9 mouse cellular contexts compared by ENCODE assay signal in the genomic region with DNA sequence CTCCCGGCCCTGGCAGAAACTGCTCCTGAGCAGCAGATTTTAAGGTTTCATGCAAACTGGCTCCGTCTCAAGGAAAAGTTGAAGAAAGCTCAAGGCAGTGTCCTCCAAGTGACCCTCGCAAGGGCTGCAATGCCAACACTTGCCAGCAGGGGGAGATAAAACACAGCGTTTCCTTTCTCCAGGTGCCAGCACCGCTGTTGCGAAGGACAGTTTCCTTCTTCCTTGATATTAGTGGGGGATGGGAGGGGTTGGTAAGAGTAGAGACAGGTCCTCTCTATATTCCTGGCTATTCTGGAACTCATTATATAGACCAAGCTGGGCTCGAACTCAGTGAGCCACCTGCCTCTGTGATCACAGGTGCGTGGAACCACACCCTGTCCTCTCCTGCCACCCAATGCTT. TPM values are rescaled to one million over a fixed set of nuclear protein-coding genes. Genes with fewer than 3 reads are reported as not detected.
A peak's percentile ranks its signal among the peaks of the same experiment; 100 is the strongest.
DNase-seq lines count a peak whose midpoint lies in the region; ATAC-seq and TF ChIP-seq lines count a peak whose summit lies in the region.
"Had no signal": no experiment of that assay in that cellular context is flagged by ENCODE, and none has a peak within 500 bp of the region (broad histone marks: within the 10 kb centered on the region; RNA-seq: fewer than 3 reads in every experiment).

No protein-coding gene starts in this region.

- intact Hi-C loops in left cerebral cortex, postnatal 10 days (cut with DNase I), result loop anchor here (10.0 kb wide), 1 partner anchor 413 kb away; no protein-coding TSS in a partner anchor

- no peaks in the 10 kb centered on the region; the same call in 1 of the 2 replicates for H3K4me1 ChIP-seq in heart, embryonic 11.5 days (ENCODE audit: control insufficient read depth, insufficient read depth, low read length)
- H3K4me1 ChIP-seq in forebrain, embryonic 12.5 days, result no peaks in the 10 kb centered on the region
- no peaks in the 10 kb centered on the region for H3K4me1 ChIP-seq in hindbrain, embryonic 14.5 days (replicated peaks; ENCODE audit: control insufficient read depth, insufficient read depth, low read length)
- H3K4me1 ChIP-seq in midbrain, postnatal 0 days (ENCODE audit: insufficient read depth, low read length), result no peaks in the 10 kb centered on the region

- no peak overlapping the region for H3K9ac ChIP-seq in heart, embryonic 11.5 days (ENCODE audit: low read depth, low read length)
- H3K9ac ChIP-seq in forebrain, embryonic 12.5 days, result no peak overlapping the region
- no peak overlapping the region for H3K9ac ChIP-seq in hindbrain, embryonic 14.5 days
- H3K9ac ChIP-seq in midbrain, postnatal 0 days (replicated peaks; ENCODE audit: low read length, poor library complexity, severe bottlenecking), result no peak overlapping the region

- H3K9me3 ChIP-seq in heart, embryonic 11.5 days (replicated peaks; ENCODE audit: control insufficient read depth, low read length), result no peaks in the 10 kb centered on the region
- no peaks in the 10 kb centered on the region for H3K9me3 ChIP-seq in forebrain, embryonic 12.5 days
- no peaks in the 10 kb centered on the region for H3K9me3 ChIP-seq in hindbrain, embryonic 14.5 days (ENCODE audit: control insufficient read depth, low read length)
- H3K9me3 ChIP-seq in midbrain, postnatal 0 days (ENCODE audit: low read length), result no peaks in the 10 kb centered on the region

- no peak overlapping the region for H3K4me3 ChIP-seq in heart, embryonic 11.5 days (ENCODE audit: low read depth, low read length)
- H3K4me3 ChIP-seq in forebrain, embryonic 12.5 days (replicated peaks), result no peak overlapping the region
- no peak overlapping the region for H3K4me3 ChIP-seq in hindbrain, embryonic 14.5 days (replicated peaks; ENCODE audit: low read length)
- no peak overlapping the region for H3K4me3 ChIP-seq in midbrain, postnatal 0 days (ENCODE audit: low read depth, low read length)

- WGBS in heart, embryonic 11.5 days (ENCODE audit: insufficient replicate concordance), result 20% methylated on average over 8 of the region's 8 CpGs
- 25% methylated on average over 8 of the region's 8 CpGs for WGBS in forebrain, embryonic 12.5 days
- WGBS in hindbrain, embryonic 14.5 days, result 19% methylated on average over 8 of the region's 8 CpGs
- WGBS in midbrain, postnatal 0 days, result 23% methylated on average over 8 of the region's 8 CpGs

- H3K4me2 ChIP-seq in heart, embryonic 11.5 days, result no peak overlapping the region
- H3K4me2 ChIP-seq in forebrain, embryonic 12.5 days, result no peak overlapping the region
- H3K4me2 ChIP-seq in hindbrain, embryonic 14.5 days (replicated peaks), result no peak overlapping the region
- H3K4me2 ChIP-seq in midbrain, postnatal 0 days (ENCODE audit: low read depth, low read length, poor library complexity, severe bottlenecking), result no peak overlapping the region

- no peak for ATAC-seq in heart, embryonic 11.5 days (replicated peaks; ENCODE audit: insufficient number of reproducible peaks, low FRiP score, low TSS enrichment)
- peak; percentile 9; the same call in 1 of the 2 replicates for ATAC-seq in forebrain, embryonic 12.5 days (ENCODE audit: low FRiP score)
- ATAC-seq in hindbrain, embryonic 14.5 days (ENCODE audit: low FRiP score), result no peak
- no peak for ATAC-seq in midbrain, postnatal 0 days (ENCODE audit: low FRiP score)

- DNase-seq in heart, adult 18-20 months, result peak; percentile 69 to 93
- DNase-seq in c-Kit-positive CD71-negative TER-119-negative erythroid progenitor cells, embryonic 14.5 days (ENCODE audit: low read depth), result peak; percentile 77
- peak; percentile 87 for DNase-seq in hindbrain, embryonic 14.5 days (ENCODE audit: low spot score)
- DNase-seq in left cerebral cortex, postnatal 10 days (ENCODE audit: extremely low spot score in 1 of 2, low spot score in 2 of 2), result peak; percentile 60 to 79
- peak; percentile 80 for DNase-seq in midbrain, postnatal 0 days (ENCODE audit: low spot score)
- peak; percentile 80 for DNase-seq in splenic B cell, adult 2 months (ENCODE audit: low read depth, low spot score)

- peaks cover 26% of the 10 kb centered on the region for H3K27me3 ChIP-seq in heart, embryonic 11.5 days (ENCODE audit: control insufficient read depth, insufficient read depth, low read length)
- H3K27me3 ChIP-seq in forebrain, embryonic 12.5 days, result peaks cover 25% of the 10 kb centered on the region
- H3K27me3 ChIP-seq in hindbrain, embryonic 14.5 days (ENCODE audit: control insufficient read depth, insufficient read depth, low read length), result peaks cover 12% of the 10 kb centered on the region
- no peaks in the 10 kb centered on the region for H3K27me3 ChIP-seq in midbrain, postnatal 0 days (ENCODE audit: insufficient read depth, low read length)
- H3K27me3 ChIP-seq in splenic B cell, adult 2 months (ENCODE audit: control insufficient read depth, insufficient read depth, low read length, poor library complexity, severe bottlenecking), result no peaks in the 10 kb centered on the region

- no peaks in the 10 kb centered on the region for H3K36me3 ChIP-seq in heart, embryonic 11.5 days (ENCODE audit: control insufficient read depth, insufficient read depth, low read length)
- H3K36me3 ChIP-seq in forebrain, embryonic 12.5 days (replicated peaks), result peaks cover 22% of the 10 kb centered on the region
- H3K36me3 ChIP-seq in hindbrain, embryonic 14.5 days (replicated peaks; ENCODE audit: control insufficient read depth, insufficient read depth), result peaks cover 24% of the 10 kb centered on the region
- H3K36me3 ChIP-seq in midbrain, postnatal 0 days (ENCODE audit: insufficient read depth, low read length), result peaks cover 16% of the 10 kb centered on the region
- no peaks in the 10 kb centered on the region for H3K36me3 ChIP-seq in splenic B cell, adult 2 months (ENCODE audit: control insufficient read depth, insufficient read depth, low read length, poor library complexity, severe bottlenecking)

- peak; percentile 99 for TF ChIP-seq CTCF in midbrain, postnatal 0 days (IDR thresholded peaks at IDR 0.05)

- H3K27ac ChIP-seq in heart, embryonic 11.5 days (ENCODE audit: low read depth, low read length), result no peak overlapping the region
- H3K27ac ChIP-seq in forebrain, embryonic 12.5 days, result no peak overlapping the region
- no peak overlapping the region for H3K27ac ChIP-seq in hindbrain, embryonic 14.5 days
- no peak overlapping the region for H3K27ac ChIP-seq in midbrain, postnatal 0 days (ENCODE audit: low read depth, low read length)
- H3K27ac ChIP-seq: macrophage had no signal

RNA-seq across cellular contexts. Expression of a gene that starts 6.3 kb away (rescaled TPM):
- total RNA-seq in heart, adult 18-20 months (2021), result 1 to 10 TPM; 2.1 to 2.3 TPM
- polyA plus RNA-seq in heart, embryonic 11.5 days (2014; fragmentation: Nextera tagmentation; extraction: Ambion mirVana), result 1.4 and 2.5 TPM in 2 replicates
- polyA plus RNA-seq in forebrain, embryonic 12.5 days (2016; fragmentation: Nextera tagmentation; extraction: Ambion mirVana), result 2.3 and 3.3 TPM in 2 replicates
- 78.6 and 89.9 TPM in 2 replicates for polyA plus RNA-seq in hindbrain, embryonic 14.5 days (2014; fragmentation: Nextera tagmentation; extraction: Ambion mirVana)
- total RNA-seq in left cerebral cortex, postnatal 10 days (2021), result 100 to 1,000 TPM; 370 to 382 TPM
- total RNA-seq in midbrain, postnatal 0 days (2014; rRNA removed), result 234 and 253 TPM in 2 replicates
- polyA plus RNA-seq in midbrain, postnatal 0 days (2015; fragmentation: Nextera tagmentation; extraction: Ambion mirVana), result 141 and 152 TPM in 2 replicates

RNA-seq across cellular contexts. Expression of a gene that starts 19.5 kb away (rescaled TPM):
- total RNA-seq in heart, adult 18-20 months (2021), result 100 to 1,000 TPM in 1 of 2 experiments, 10 to 100 TPM in 1; 82.6 to 103 TPM
- 85.3 and 95.2 TPM in 2 replicates for polyA plus RNA-seq in heart, embryonic 11.5 days (2014; fragmentation: Nextera tagmentation; extraction: Ambion mirVana)
- polyA plus RNA-seq in forebrain, embryonic 12.5 days (2016; fragmentation: Nextera tagmentation; extraction: Ambion mirVana), result 105 and 117 TPM in 2 replicates
- polyA plus RNA-seq in hindbrain, embryonic 14.5 days (2014; fragmentation: Nextera tagmentation; extraction: Ambion mirVana), result 110 and 113 TPM in 2 replicates
- total RNA-seq in left cerebral cortex, postnatal 10 days (2021), result 10 to 100 TPM; 75.2 to 90.2 TPM
- 95.5 and 98.5 TPM in 2 replicates for total RNA-seq in midbrain, postnatal 0 days (2014; rRNA removed)
- 79.4 and 90.0 TPM in 2 replicates for polyA plus RNA-seq in midbrain, postnatal 0 days (2015; fragmentation: Nextera tagmentation; extraction: Ambion mirVana)

RNA-seq across cellular contexts. Expression of a gene that starts 20.7 kb away (rescaled TPM):
- total RNA-seq in heart, adult 18-20 months (2021), result not detected
- polyA plus RNA-seq in heart, embryonic 11.5 days (2014; fragmentation: Nextera tagmentation; extraction: Ambion mirVana), result not detected in 2 replicates
- polyA plus RNA-seq in forebrain, embryonic 12.5 days (2016; fragmentation: Nextera tagmentation; extraction: Ambion mirVana), result 0.17 and 0.24 TPM in 2 replicates
- polyA plus RNA-seq in hindbrain, embryonic 14.5 days (2014; fragmentation: Nextera tagmentation; extraction: Ambion mirVana), result not detected in 2 replicates
- total RNA-seq in left cerebral cortex, postnatal 10 days (2021), result not detected
- total RNA-seq in midbrain, postnatal 0 days (2014; rRNA removed), result not detected in 2 replicates
- not detected in 2 replicates for polyA plus RNA-seq in midbrain, postnatal 0 days (2015; fragmentation: Nextera tagmentation; extraction: Ambion mirVana)
- polyA plus RNA-seq: macrophage had no signal

RNA-seq across cellular contexts. Expression of a gene that starts 45.8 kb away (rescaled TPM):
- 10 to 100 TPM; 39.6 to 40.5 TPM for total RNA-seq in heart, adult 18-20 months (2021)
- 7.2 and 7.5 TPM in 2 replicates for polyA plus RNA-seq in heart, embryonic 11.5 days (2014; fragmentation: Nextera tagmentation; extraction: Ambion mirVana)
- 1.2 and 1.4 TPM in 2 replicates for polyA plus RNA-seq in forebrain, embryonic 12.5 days (2016; fragmentation: Nextera tagmentation; extraction: Ambion mirVana)
- 1.4 and 2.7 TPM in 2 replicates for polyA plus RNA-seq in hindbrain, embryonic 14.5 days (2014; fragmentation: Nextera tagmentation; extraction: Ambion mirVana)
- 1 to 10 TPM; 5.7 to 7.5 TPM for total RNA-seq in left cerebral cortex, postnatal 10 days (2021)
- total RNA-seq in midbrain, postnatal 0 days (2014; rRNA removed), result 4.1 and 5.6 TPM in 2 replicates
- 3.0 and 3.9 TPM in 2 replicates for polyA plus RNA-seq in midbrain, postnatal 0 days (2015; fragmentation: Nextera tagmentation; extraction: Ambion mirVana)

Comparison
In these comparisons a context has a peak if more than half of its experiments do, and no peak if none do; other contexts are left out.
1. RNA of a gene that starts 6.3 kb away (polyA plus RNA-seq): 141 to 152 TPM in midbrain, postnatal 0 days and 78.6 to 89.9 TPM in hindbrain, embryonic 14.5 days; 2.3 to 3.3 TPM in forebrain, embryonic 12.5 days and 1.4 to 2.5 TPM in heart, embryonic 11.5 days; every median in the first group is over 10 times any median in the second.
2. Peak in every context shown above with its lines, with median percentiles within 50 percentile points of each other: DNase-seq.